Mouse (Mus musculus): ENCODE data around the gene Lrrc74a. TPM values are rescaled to one million over a fixed set of nuclear protein-coding genes. Genes with fewer than 3 reads are reported as not detected.

The Lrrc74a gene
- polyA plus RNA-seq, 1 experiment from 2014 or later, result not detected

- Histone ChIP-seq H3K4me1 (replicated peaks) (peaks cover 38% of the 10 kb centered on the region), H3K9me3 (replicated peaks) (no peaks in the 10 kb centered on the region)
Measured at GRCm38 (mm10) chr12:86806923-86807794, 73.0 kb downstream of the Lrrc74a start.

GRCm38 (mm10) chr12:86807795-86808128 is 73.6 kb downstream of the Lrrc74a start:
- peaks cover 52% of the 10 kb centered on the region for H3K27me3 ChIP-seq

More at GRCm38 (mm10) chr12:86806923-86807794, 73.0 kb downstream of the Lrrc74a start:
- no peak overlapping the region for H3K9ac ChIP-seq
- H3K27ac ChIP-seq (replicated peaks), result no peak overlapping the region
- H3K36me3 ChIP-seq (replicated peaks), result no peaks in the 10 kb centered on the region
- H3K27me3 ChIP-seq, result peaks cover 57% of the 10 kb centered on the region
- no peak for ATAC-seq (ENCODE audit: insufficient read depth)
- no peak overlapping the region for H3K4me3 ChIP-seq (replicated peaks)
- 45% methylated on average over 5 of the region's 5 CpGs for WGBS (ENCODE audit: insufficient replicate concordance)
- H3K4me2 ChIP-seq, result no peak overlapping the region

GRCm38 (mm10) chr12:86808856-86809255 is 74.7 kb downstream of the Lrrc74a start:
- Histone ChIP-seq H3K4me2 (no peak overlapping the region), H3K27ac (replicated peaks) (no peak overlapping the region), H3K36me3 (replicated peaks) (no peaks in the 10 kb centered on the region), H3K9ac (no peak overlapping the region), H3K4me1 (replicated peaks) (peaks cover 25% of the 10 kb centered on the region), H3K9me3 (replicated peaks) (no peaks in the 10 kb centered on the region), H3K27me3 (peaks cover 43% of the 10 kb centered on the region), H3K4me3 (replicated peaks) (no peak overlapping the region)
- 73% methylated on average over 4 of the region's 4 CpGs for WGBS (ENCODE audit: insufficient replicate concordance)
- ATAC-seq (ENCODE audit: insufficient read depth), result no peak

More at GRCm38 (mm10) chr12:86807795-86808128, 73.6 kb downstream of the Lrrc74a start:
- Histone ChIP-seq H3K9ac (no peak overlapping the region), H3K27ac (replicated peaks) (no peak overlapping the region), H3K36me3 (replicated peaks) (no peaks in the 10 kb centered on the region), H3K9me3 (replicated peaks) (no peaks in the 10 kb centered on the region), H3K4me1 (replicated peaks) (peaks cover 32% of the 10 kb centered on the region), H3K4me2 (no peak overlapping the region), H3K4me3 (replicated peaks) (no peak overlapping the region)
- no peak for ATAC-seq (ENCODE audit: insufficient read depth)
- 48% methylated on average over 4 of the region's 4 CpGs for WGBS (ENCODE audit: insufficient replicate concordance)

- Histone ChIP-seq H3K9ac (no peak overlapping the region), H3K36me3 (replicated peaks) (no peaks in the 10 kb centered on the region), H3K9me3 (replicated peaks) (no peaks in the 10 kb centered on the region), H3K4me2 (no peak overlapping the region), H3K4me3 (replicated peaks) (no peak overlapping the region), H3K27ac (replicated peaks) (no peak overlapping the region), H3K27me3 (peaks cover 34% of the 10 kb centered on the region), H3K4me1 (replicated peaks) (peaks cover 18% of the 10 kb centered on the region)
- 75% methylated on average over 1 of the region's 1 CpGs for whole genome bisulfite sequencing (ENCODE audit: insufficient replicate concordance)
- ATAC-seq (ENCODE audit: insufficient read depth), result no peak
Measured at GRCm38 (mm10) chr12:86810040-86810439, 75.9 kb downstream of the Lrrc74a start.

GRCm38 (mm10) chr12:86810725-86811444 is 76.7 kb downstream of the Lrrc74a start:
- Histone ChIP-seq H3K36me3 (replicated peaks) (no peaks in the 10 kb centered on the region), H3K27ac (replicated peaks) (peak overlapping the region; percentile 59), H3K4me3 (replicated peaks) (no peak overlapping the region), H3K4me2 (no peak overlapping the region), H3K4me1 (replicated peaks) (peaks cover 24% of the 10 kb centered on the region), H3K9me3 (replicated peaks) (no peaks in the 10 kb centered on the region), H3K9ac (no peak overlapping the region), H3K27me3 (peaks cover 25% of the 10 kb centered on the region; the same call in 1 of the 2 replicates)
- WGBS (ENCODE audit: insufficient replicate concordance), result 29% methylated on average over 11 of the region's 11 CpGs
- ATAC-seq (ENCODE audit: insufficient read depth), result peak; percentile 16; the same call in 1 of the 2 replicates

GRCm38 (mm10) chr12:86812782-86813181 is 78.6 kb downstream of the Lrrc74a start:
- Histone ChIP-seq H3K9me3 (replicated peaks) (no peaks in the 10 kb centered on the region), H3K27ac (replicated peaks) (no peak overlapping the region), H3K36me3 (replicated peaks) (no peaks in the 10 kb centered on the region), H3K4me1 (replicated peaks) (peaks cover 36% of the 10 kb centered on the region), H3K9ac (no peak overlapping the region), H3K27me3 (peaks cover 7% of the 10 kb centered on the region; the same call in 1 of the 2 replicates), H3K4me3 (replicated peaks) (no peak overlapping the region), H3K4me2 (no peak overlapping the region)
- 53% methylated on average over 3 of the region's 3 CpGs for WGBS (ENCODE audit: insufficient replicate concordance)
- no peak for ATAC-seq (ENCODE audit: insufficient read depth)

Other genes starting within 250 kb of the Lrrc74a start
- gene Vash1, start 55.7 kb upstream of the Lrrc74a start, polyA plus RNA-seq (2015; fragmentation: Nextera tagmentation; extraction: Ambion mirVana), result 0.88 and 0.93 TPM in 2 replicates
- 1.0 and 1.2 TPM in 2 replicates for gene Angel1, start 7.9 kb upstream of the Lrrc74a start, polyA plus RNA-seq (2015; fragmentation: Nextera tagmentation; extraction: Ambion mirVana)
- 2.8 and 3.1 TPM in 2 replicates for gene Irf2bpl, start 150.4 kb downstream of the Lrrc74a start, polyA plus RNA-seq (2015; fragmentation: Nextera tagmentation; extraction: Ambion mirVana)
- gene Cipc, start 212.7 kb downstream of the Lrrc74a start, polyA plus RNA-seq (2015; fragmentation: Nextera tagmentation; extraction: Ambion mirVana), result 7.8 and 8.2 TPM in 2 replicates

All from liver, embryonic 15.5 days (tissue).